Mouse (Mus musculus) right cerebral cortex, adult 2 months (tissue): ENCODE measurements around the gene Robo1.

Experiments
- DNase-seq, 2 experiments: peaks; one replicate each; pipeline ENCODE4 v3.0.0; 2021 to 2022; ENCODE audit warnings: low spot score in 2 of 2

Robo1 gene

DNA sequence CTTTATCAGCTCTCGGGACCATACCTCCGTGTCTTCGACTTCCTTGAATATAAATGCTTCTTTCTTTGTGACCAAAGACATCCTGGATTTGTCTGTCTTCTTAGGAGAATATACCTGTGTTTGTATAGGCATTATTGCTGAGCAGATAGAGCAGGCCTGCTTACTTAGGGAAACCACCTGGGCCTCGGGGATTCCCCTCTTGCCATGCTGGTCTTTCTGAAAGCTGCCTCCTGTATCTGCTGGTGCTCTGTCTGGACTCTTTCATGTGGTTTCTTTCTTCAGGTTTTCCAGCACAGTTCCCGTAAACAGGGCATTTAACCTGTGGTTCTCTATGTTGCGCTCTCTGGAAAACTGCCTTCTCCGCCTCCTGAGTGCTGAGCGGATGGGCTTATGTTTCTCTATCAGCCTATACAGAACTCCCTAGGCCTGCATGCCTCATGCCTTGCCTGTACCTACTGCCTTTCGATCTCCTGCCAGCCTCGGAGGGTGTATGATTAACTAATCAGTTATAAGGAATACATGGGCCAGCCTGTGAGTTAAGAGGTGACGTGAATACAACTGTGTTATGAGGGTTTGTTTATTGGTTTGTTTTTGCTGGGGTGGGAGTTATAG is 370.9 kb downstream of the Robo1 start:
- DNase-seq = no peak

DNA sequence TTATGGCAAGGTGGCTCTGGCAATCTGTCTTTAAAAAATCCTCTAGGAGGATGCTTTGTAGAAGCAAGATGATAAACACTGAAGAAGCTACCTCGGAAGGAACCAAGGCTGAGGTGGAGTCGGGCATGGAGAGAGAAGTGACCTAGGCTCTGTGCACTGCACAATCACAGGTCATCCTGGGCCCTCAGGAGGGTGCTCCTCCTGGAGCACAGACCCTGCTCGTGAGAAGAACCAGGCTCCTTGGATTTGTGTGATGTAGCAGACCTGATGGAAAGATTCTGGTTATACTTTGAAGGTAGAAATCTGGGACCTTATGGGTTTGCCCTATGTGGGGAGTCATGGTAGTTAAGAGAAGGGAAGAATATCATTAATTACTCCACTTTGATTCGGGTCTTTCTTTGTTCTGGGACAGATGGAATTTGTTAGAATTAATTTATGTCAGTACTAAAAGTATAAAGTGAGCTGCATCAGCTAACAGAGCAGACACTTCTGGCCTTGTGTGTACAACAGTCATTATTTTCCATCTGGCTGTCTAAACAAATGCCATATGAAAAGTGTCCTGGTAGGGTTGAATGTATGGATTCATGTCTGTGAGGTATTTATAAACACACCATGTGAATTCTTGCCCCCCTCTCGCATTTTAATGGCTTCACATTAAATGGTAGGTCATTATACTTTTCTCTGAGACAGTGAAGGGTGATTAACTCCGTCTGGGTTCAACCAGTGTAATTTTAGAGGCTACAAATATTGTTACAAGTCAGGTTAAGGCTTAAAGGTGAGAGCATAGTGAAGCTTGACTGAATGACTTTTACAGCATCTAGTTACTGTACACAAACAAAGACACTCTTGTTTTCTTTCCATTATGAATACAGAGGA is 377.7 kb downstream of the Robo1 start:
- no peak for DNase-seq

DNA sequence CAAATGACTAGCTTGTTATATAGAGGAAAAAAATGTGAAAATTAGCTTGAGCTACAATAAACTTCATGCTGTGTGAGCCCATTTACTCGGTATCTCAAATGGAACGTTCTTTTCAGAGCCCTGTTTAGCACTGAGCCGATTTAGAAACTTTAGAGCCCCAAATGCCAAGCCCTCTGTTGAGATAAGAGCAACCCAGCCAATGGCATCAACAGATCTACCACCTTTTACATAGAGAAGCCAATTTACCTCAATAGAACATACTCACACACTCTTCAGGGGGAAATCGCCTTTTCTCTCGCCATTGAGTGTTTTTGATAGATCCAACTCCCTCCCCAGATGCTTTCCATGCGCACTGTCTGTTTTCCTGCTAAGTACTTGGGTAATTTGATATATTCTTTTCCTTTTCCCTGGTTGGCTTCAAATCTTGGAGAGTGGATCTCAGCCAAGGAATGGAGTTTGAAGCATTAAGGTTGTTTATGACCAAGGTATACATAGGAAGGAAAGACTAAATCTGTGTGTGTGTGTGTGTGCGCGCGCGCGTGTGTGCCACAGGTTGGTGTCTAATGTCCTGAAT is 378.5 kb downstream of the Robo1 start:
- DNase-seq = no peak

DNA sequence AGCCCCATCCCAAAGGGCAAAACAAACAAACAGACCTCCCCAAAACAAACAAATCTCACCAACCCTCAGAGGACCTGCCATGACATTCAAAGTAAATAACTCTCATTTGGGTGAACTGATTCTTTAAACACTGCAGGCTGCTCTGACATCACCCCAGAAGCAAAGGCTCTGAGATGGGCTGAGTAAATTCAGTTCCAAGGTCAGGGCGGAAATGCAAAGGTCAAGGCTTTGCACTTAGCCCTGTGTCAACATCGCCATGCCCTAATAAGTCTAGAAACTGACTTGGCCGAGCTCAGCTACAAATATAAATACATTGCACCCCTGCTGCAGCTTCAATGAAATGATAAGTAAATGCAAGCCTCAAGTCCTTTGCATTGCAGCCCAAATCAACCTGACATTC is 379.5 kb downstream of the Robo1 start:
- no peak for DNase-seq

DNA sequence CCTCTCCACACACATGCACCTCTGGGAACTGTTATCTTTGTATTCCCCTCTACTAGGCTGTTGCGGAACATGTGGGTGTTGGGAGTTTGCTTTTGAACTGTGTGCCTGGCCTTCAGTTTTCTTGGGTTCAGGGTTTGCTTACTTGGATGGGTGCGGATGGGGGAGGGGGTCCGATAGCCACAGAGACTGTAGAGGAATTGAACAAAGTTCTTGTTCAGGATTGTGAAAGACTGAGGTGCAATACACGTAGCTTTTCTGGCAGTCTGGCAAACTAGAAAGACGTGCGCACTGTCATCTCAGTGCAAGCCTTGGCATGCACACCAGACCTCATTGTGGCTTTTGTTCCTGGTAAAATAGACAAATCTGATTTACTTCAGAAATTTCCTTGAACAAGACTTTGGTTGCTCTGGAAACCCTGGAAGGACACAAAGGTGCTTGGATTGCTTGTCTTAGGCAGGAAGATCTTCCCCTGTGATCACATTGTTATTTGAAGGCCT is 380.1 kb downstream of the Robo1 start:
- DNase-seq = no peak

DNA sequence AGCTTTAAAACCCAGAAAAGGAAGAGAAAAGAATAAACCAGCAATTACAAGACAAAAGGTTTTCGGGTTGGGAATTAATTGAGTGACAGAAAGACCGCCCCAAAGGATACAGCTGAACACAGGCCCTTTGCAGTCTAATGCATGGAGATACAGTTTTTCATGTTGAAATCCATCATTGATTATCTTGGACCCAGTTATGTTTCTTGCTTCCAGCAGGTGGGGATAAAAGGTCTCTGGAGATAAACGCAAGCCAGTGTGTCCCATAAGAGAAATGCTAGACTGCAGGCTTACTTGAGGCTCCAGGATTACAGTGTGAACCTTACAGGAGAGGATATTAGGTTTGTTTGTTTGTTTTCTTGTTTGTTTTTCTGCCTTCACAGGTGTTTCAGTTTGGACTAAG is 383.8 kb downstream of the Robo1 start:
- no peak for DNase-seq

DNA sequence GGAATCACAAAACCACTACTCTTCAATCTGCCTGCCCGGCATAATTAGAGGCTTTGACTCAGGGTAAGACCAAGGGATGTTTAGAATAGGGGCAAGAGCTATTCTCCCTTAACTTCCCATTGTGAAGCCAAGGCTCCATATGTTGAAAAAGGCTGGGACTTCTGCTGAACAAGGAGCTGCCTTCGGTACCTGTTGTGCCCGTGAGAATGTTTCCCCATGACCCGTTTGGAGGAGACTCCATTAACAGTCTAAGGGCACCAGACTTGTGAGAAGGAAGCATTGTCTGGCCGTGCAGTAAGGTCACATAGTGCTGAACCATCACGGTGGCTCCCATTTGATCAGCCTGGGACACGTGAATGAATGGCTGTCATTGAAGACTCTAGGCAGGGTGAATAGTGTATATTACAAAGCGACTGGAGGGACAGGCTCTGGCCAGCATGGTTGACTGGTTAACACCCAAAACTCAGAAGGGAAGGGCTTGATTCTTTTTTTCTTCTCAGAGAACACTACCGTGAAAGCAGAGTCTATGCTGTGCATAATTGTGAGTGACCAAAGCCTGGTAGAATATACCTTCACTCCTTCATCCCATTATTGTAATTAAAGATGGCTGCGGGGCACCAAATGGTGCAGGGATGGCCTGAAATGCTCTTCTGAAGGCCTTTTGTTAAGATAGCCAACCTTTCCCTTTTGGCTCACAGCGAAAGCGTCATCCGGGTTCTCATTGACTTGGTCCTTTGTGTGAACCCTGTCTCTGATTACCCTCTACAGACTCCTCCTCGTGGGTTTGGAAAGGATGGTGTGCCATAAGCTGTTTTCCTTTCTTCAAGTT is 385.6 kb downstream of the Robo1 start:
- no peak for DNase-seq

DNA sequence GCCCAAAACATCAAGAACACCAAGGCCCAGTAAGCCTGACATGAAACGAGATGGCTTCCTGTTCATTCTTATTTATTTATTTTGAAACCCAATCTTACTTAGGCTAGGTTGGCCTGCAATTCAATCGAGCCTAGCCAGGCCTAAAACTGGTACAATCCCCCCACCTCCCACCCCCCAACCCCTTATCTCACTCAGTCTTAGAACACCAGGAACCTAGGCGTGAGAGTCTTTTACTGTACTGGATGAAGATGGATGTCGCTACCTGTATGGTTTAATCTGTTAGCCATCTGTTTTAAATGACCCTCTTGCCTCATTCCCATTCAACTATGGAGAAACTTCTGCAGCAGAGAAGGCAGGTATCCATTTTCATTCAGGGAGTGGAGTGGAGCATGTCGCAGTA is 386.7 kb downstream of the Robo1 start:
- no peak for DNase-seq

DNA sequence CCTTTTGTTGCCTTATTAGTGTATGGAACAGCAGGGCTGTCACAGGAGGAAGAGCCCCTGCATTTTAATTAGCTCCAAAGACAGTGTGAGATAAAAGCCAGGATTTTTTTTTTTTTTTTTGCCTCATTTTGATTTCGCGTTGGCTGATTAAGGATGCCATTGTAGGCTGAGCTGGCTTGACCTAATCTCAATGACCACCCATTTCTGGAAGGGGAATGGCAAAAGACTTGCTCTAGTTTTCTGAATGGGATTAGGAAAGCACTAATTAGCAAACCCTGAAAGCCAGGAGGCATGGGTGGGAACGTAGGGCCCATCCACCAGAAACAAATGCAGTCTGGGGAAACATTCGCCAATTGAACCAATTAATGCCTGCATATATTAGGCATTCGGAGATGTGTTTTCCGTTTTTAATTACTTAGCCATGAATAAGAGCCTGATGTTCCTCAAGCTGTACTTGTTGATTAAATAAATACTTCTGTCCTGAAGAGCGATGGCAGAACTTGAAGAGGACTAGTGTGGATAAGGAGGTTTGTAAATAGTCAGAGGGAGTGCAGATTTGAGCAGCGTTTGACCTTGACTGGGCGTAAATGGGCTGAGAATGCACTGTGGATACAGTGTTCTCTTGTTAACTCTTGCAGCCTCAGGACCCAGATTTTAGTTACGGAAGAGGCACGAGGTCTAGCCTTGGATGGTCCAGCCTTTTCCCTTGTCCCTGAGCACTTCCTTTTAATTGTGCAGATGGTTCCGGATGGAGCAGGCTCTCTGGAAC is 391.3 kb downstream of the Robo1 start:
- no peak for DNase-seq

DNA sequence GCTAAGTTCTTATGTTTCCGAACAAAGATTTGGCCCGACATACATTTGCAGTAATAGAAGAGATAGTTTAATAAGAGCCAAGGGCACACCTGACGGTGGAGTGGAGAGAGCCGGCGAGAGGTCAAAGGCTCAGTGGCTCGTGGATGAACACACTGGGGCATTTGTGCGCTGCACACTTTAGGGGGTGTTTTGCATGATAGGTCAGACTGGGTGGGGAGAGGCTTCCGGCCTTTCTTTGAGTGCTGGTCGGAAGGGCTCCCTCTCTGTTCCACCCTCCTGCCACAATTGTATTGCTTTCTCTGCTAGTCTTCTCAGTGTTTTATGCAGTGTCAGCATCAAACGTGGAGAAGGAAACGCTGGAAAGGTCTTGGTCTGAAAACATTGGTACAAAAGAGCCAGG is 392.2 kb downstream of the Robo1 start:
- no peak for DNase-seq

DNA sequence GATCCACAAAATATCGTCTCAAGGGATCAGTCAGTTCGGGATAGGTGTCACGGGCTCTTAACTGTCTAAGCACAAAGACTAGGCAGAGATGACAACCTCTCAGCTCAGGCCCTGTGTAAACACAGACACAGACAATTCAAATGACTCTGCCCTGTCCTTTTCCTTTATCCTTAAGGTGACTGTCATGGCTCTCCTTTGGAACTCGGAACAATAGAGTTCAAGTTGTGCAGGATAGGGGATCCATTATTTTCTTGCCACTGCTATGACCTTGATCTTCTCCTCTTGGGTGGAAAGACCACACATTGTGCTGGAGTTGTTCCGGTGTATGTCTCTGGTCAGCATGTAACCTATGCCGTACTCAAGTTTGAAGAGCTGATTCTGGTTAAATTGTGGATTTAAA is 395.4 kb downstream of the Robo1 start:
- DNase-seq = no peak

DNA sequence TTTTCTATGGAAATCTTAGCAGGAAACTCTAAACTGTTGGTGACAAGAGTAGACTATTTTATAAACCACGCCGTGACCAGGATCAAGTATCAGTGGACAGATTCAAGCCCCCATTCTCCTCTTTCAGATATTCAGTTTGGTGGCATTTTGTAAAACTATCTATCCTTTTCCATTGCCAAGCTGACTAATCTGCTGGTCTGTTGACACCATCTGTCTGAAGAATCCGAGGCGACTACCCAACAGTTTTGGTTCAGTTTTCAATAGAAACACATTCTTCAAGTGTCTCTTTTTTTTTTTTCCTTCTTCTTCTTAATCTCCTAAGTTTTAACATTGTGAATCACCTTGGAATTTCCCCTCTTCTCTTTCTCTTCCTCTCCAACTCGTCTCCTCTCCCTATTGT is 397.7 kb downstream of the Robo1 start:
- no peak for DNase-seq

DNA sequence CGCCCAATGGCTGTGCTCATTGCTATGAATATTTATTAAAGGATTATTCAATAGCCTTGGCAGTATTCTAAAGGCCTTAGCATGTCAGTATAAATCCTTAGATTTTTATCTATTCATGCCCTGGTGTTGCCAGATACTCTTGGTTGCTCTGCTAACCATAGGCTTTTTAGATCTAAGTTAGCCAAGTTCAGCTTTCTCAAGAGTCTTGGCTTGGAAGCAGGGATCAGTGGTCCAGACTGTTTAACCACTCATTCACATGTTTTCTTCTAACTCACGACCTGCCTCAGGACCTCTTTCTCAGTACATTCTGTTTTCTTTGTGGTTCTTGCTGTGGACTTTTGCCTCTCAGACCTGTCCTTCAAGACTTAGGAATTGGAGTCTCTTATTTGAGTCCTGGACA is 400.4 kb downstream of the Robo1 start:
- DNase-seq = no peak

DNA sequence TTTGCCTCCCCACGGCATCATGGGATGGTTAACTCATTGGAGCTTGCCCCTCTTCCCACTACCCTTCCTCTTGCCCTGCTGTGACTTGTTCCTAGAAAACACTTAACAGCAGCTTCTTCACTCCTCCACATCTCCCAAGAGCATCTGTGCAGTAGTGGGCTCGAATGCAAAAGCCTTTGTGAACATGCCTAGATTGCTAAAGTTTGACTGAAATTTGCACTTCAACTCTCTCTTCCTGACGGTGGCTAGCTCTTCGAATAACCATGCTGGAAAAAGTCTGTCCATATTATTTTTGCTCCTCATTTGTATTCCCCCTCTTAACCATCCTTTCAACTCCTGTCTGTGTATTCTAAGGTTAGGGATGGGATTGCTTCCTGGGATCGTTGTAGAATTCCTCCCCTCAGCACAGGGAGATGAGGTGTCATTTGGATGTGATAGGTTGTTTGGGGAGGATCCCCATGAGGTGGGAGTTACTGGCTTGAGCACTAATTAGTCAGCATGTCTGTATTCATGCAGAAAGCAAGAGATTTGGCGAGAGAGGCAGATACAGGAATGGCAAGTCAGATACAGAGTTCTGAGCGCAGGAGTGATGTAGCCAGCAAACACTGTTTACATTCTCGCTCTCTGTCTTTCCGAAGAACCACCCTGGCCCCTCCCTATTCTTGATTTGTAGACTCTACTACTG is 409.2 kb downstream of the Robo1 start:
- no peak for DNase-seq

DNA sequence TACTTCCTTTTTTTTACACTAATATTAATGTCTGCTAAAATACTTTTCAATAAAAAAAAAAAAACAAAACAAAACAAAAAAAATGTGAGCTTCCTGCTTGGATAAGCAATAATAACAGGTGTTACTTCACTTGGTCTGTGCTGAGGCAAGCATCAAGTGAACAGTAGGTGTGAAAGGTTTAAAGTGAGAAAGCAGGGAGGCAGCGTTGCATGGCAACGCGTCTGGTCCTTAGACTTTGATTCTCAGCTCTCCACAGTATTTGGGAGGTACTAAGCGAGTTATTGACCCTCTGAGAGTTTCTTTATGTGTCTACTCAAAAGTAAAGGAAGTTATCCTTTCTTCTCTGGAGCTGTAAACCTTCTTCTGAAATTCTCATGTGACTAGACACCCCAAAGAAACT is 411.0 kb downstream of the Robo1 start:
- no peak for DNase-seq

DNA sequence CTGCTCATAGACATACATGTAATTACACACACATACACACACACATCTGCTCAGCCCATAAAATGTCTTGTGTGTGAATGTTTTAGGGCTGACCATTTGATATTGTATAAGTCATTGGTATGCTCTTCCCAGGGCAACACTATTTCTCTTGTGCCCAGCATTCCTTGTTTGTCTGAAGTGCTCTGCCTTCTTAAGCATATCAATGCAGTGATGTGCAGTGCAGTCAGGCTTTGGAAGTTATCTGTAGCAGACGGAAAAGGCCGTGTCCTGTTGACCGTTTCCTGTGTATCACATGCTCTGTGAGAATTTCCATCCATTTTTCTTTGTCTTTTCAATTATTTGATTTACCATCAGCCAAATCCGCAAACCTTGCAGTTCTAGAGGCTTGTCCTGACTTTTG is 412.9 kb downstream of the Robo1 start:
- DNase-seq = no peak

DNA sequence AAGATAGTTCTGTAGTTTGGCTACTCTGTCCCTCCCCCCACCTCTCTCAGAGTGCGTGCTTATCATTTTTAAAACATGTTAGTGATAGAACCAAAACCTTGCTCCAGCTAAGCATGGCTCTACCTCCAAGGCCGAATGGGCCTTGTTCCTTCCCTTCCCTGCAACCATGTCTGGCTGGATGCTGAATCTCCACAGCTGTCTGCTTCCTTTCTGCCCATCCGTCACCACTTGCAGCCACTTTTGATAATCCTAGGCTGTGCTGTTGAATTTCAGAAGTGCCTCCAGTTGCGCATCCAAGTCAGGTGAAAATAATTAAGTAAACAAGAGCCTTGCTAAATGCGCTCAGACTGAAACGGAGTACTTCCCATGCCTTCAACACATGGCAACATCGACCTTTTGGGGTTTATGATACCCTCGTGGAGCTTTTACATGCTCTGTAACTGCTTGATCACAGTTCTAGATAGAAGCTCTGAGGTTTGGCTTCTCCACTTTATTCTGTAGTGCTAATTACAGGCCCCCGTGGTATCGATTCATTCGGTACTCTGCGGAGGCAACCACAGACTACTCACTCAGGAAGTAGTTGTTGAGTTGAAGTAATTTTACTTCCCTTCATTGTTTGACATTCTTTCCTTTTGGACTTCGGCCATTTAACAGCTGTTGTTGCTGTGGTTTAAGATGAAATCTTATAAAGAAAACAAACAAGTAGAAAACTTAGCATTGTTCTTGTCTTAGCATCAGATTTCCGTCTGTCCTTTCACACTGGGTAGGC is 413.8 kb downstream of the Robo1 start:
- no peak for DNase-seq

DNA sequence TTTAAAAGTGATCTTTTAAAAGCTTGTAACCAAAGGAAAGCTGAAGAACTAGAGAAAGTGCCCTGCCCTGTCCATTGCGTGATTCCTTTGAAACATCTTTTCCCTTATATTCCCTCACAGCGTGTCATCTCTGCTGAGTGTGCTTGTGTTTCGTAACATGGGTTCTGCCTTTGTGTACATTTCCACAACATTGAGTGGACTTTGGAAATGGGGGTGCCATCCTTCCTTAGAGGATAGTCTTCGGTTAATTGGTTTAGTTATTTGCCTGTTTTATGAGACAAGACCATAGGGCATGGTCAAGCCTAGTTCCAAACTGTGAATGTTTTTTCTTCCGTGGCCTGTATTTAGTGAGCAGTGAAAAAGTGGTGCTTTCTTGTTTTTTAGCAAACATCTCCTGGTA is 426.1 kb downstream of the Robo1 start:
- no peak for DNase-seq

DNA sequence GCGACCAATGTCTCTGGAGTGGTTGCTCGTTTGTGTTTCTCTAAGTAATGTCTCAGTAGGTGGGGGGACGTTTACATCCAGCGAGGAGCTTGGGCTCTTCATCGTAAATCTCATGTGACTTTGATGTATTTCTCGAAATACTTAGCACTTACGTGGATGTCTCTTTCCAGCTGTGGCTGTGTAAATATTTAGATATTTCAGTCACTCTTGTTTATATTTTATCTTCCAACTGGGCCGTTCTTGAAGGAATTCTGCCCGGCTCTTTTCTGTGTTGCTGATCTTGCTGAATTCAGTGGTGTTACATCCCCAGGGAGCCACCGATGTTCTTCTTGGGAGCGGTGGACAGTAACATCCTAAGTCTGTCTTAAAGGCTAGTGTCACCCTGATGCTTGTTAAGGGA is 427.1 kb downstream of the Robo1 start:
- DNase-seq = no peak

DNA sequence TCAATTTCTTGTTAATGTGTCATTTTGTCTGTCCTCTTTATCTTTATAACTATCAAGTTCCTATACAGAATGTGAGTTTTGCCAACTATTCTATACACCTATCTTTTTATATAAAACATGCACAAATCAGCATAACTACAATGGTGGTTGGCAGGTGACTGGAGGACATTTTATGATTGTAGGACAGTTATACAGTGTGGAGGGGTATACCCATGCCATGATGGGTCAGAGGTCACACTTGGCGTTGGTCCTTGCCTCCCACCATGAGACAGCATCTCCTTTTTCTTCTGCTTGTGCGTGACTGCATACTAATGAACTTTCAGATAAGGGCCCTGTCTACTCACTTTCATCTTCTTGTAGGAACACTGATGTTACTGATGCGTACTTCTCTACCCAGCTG is 427.5 kb downstream of the Robo1 start:
- DNase-seq = no peak
